Mouse (Mus musculus): ENCODE results near the gene Arl16. TPM values are rescaled to one million over a fixed set of nuclear protein-coding genes. Genes with fewer than 3 reads are reported as not detected.

Gene Arl16
- total RNA-seq, 2 experiments from 2014 or later, result 10.1 to 12.0 TPM

- no peak for DNase-seq
Measured at GRCm38 (mm10) chr11:120452246-120452645, 15.2 kb downstream of the Arl16 start.

GRCm38 (mm10) chr11:120447179-120447578 is 20.2 kb downstream of the Arl16 start:
- DNase-seq, result no peak

- DNase-seq, result no peak
Measured at GRCm38 (mm10) chr11:120445475-120445874, 21.9 kb downstream of the Arl16 start.

GRCm38 (mm10) chr11:120444106-120444505 is 23.3 kb downstream of the Arl16 start:
- no peak for DNase-seq

- DNase-seq, result no peak
Measured at GRCm38 (mm10) chr11:120442765-120443280, 24.6 kb downstream of the Arl16 start.

GRCm38 (mm10) chr11:120442344-120442743 is 25.1 kb downstream of the Arl16 start, which contains the start of gene Tspan10:
Gene Tspan10 (plus strand): TSS chr11:120442644.
- DNase-seq, result no peak

- no peak for DNase-seq
Measured at GRCm38 (mm10) chr11:120437857-120438385, 29.5 kb downstream of the Arl16 start.

- DNase-seq, result peak; percentile 89 to 93
Measured at GRCm38 (mm10) chr11:120437152-120437856, 30.1 kb downstream of the Arl16 start, which contains the start of gene Nploc4. Gene Nploc4 (minus strand): TSS chr11:120437708.

GRCm38 (mm10) chr11:120426727-120427126 is 40.7 kb downstream of the Arl16 start:
- DNase-seq, result no peak

- DNase-seq, result peak; percentile 39 to 80
Measured at GRCm38 (mm10) chr11:120423569-120424295, 43.7 kb downstream of the Arl16 start.

GRCm38 (mm10) chr11:120422651-120423568 is 44.5 kb downstream of the Arl16 start:
- peak in 1 of 2 experiments; percentile 13 for DNase-seq

GRCm38 (mm10) chr11:120418592-120418991 is 48.8 kb downstream of the Arl16 start:
- DNase-seq, result no peak

GRCm38 (mm10) chr11:120417852-120418251 is 49.6 kb downstream of the Arl16 start:
- no peak for DNase-seq

Other genes with a start within 250 kb of the Arl16 start
- 1 to 10 TPM; 3.5 to 5.0 TPM for gene Bahcc1, start 234.7 kb downstream of the Arl16 start, total RNA-seq (2021)
- 100 to 1,000 TPM; 286 to 296 TPM for gene Actg1, start 119.1 kb downstream of the Arl16 start, total RNA-seq (2021)
- not detected for gene Fscn2, start 106.1 kb downstream of the Arl16 start, total RNA-seq (2021)
- 10 to 100 TPM; 10.6 to 11.7 TPM for gene Faap100, start 88.8 kb downstream of the Arl16 start, total RNA-seq (2021)
- gene Nploc4, start 29.9 kb downstream of the Arl16 start, total RNA-seq (2021), result 10 to 100 TPM; 62.0 to 65.2 TPM
- 1 to 10 TPM; 1.0 to 2.3 TPM for gene Tspan10, start 25.0 kb downstream of the Arl16 start, total RNA-seq (2021)
- gene Pde6g, start 14.1 kb downstream of the Arl16 start, total RNA-seq (2021), result under 1 TPM in 1 of 2 experiments, not detected in 1; 0.57 TPM
- 10 to 100 TPM; 58.1 to 70.3 TPM for gene Oxld1, start 9.5 kb downstream of the Arl16 start, total RNA-seq (2021)
- gene Ccdc137, start 9.5 kb downstream of the Arl16 start, total RNA-seq (2021), result 1 to 10 TPM; 6.0 to 7.3 TPM
- 100 to 1,000 TPM; 245 to 267 TPM for gene Mrpl12, start 17.0 kb upstream of the Arl16 start, total RNA-seq (2021)
- 10 to 100 TPM; 15.4 to 15.9 TPM for gene Slc25a10, start 24.2 kb upstream of the Arl16 start, total RNA-seq (2021)
- under 1 TPM; 0.93 to 0.94 TPM for gene Gcgr, start 63.1 kb upstream of the Arl16 start, total RNA-seq (2021)
- 10 to 100 TPM; 39.1 to 44.1 TPM for gene Mcrip1, start 82.1 kb upstream of the Arl16 start, total RNA-seq (2021)
- gene Ppp1r27, start 83.5 kb upstream of the Arl16 start, total RNA-seq (2021), result under 1 TPM in 1 of 2 experiments, not detected in 1; 0.35 TPM
- 100 to 1,000 TPM; 230 TPM for gene P4hb, start 105.6 kb upstream of the Arl16 start, total RNA-seq (2021)
- 100 to 1,000 TPM; 133 to 144 TPM for gene Arhgdia, start 114.0 kb upstream of the Arl16 start, total RNA-seq (2021)
- gene Alyref, start 130.8 kb upstream of the Arl16 start, total RNA-seq (2021), result 10 to 100 TPM; 44.1 to 46.9 TPM
- 10 to 100 TPM; 84.4 to 89.0 TPM for gene Anapc11, start 130.8 kb upstream of the Arl16 start, total RNA-seq (2021)
- gene Npb, start 140.9 kb upstream of the Arl16 start, total RNA-seq (2021), result not detected
- gene Pcyt2, start 150.3 kb upstream of the Arl16 start, total RNA-seq (2021), result 10 to 100 TPM; 47.2 to 51.2 TPM
- 1 to 10 TPM; 6.9 to 8.9 TPM for gene Sirt7, start 157.6 kb upstream of the Arl16 start, total RNA-seq (2021)
- gene Mafg, start 166.0 kb upstream of the Arl16 start, total RNA-seq (2021), result 10 to 100 TPM; 33.7 to 35.7 TPM
- gene Pycr1, start 176.2 kb upstream of the Arl16 start, total RNA-seq (2021), result 1 to 10 TPM; 1.1 to 1.3 TPM
- 10 to 100 TPM; 77.0 to 81.2 TPM for gene Myadml2, start 180.6 kb upstream of the Arl16 start, total RNA-seq (2021)
- under 1 TPM in 1 of 2 experiments, not detected in 1; 0.33 TPM for gene Notum, start 193.6 kb upstream of the Arl16 start, total RNA-seq (2021)
- 10 to 100 TPM; 28.5 to 31.3 TPM for gene Aspscr1, start 205.4 kb upstream of the Arl16 start, total RNA-seq (2021)
- 10 to 100 TPM; 32.5 to 34.2 TPM for gene Cenpx, start 246.1 kb upstream of the Arl16 start, total RNA-seq (2021)
- gene Lrrc45, start 246.3 kb upstream of the Arl16 start, total RNA-seq (2021), result 1 to 10 TPM; 3.8 to 4.3 TPM